Mouse (Mus musculus): ENCODE measurements at regions not wholly inside any gene's neighbourhood (a gene's known extent, or its start where the extent isn't known, plus 50 kb on each side); places are given as distances from the start of the nearest gene placed in this dataset.

GRCm38 (mm10) chr19:33007582-33007981 is 250.3 kb downstream of the Pten start:
- TF ChIP-seq CTCF (IDR thresholded peaks at IDR 0.05) (no peak), EP300 (IDR thresholded peaks at IDR 0.05; ENCODE audit: insufficient read depth, low read depth, low read length) (no peak)
